Mouse (Mus musculus): ENCODE data around the gene Bicd2. TPM values are rescaled to one million over a fixed set of nuclear protein-coding genes. Genes with fewer than 3 reads are reported as not detected.

Bicd2 gene
- polyA plus RNA-seq, 1 experiment from 2014 or later = 5.8 TPM

DNA sequence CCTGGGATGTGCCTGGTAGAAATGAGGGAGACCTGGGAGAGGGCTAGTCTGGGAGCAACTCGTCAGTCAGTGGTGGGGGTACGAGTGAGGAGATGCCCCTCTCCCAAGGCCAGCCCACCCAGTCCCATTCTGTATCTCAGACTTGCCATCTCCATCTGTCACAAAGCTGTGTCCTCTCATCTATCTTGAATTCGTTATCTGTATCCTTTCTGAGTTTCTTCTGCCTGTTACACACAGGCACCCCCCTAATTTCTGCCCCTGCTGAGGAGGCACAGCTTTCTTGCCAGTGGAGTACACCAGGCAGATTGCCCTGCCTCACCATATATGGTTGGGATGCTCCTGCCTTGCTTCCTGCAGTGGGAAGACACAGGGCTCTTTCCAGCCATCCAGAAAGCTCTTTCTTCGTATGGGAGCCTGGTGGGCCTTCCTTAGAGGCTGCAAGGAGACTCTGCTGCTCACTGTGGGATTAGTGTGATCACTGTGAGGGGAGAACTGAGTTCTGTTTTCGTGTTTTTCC is 12.7 kb downstream of the Bicd2 start:
- no peak overlapping the region for H3K4me2 ChIP-seq (ENCODE audit: low read depth, low read length)
- no peak overlapping the region for H3K9ac ChIP-seq (replicated peaks)
- no peaks in the 10 kb centered on the region for H3K36me3 ChIP-seq (replicated peaks; ENCODE audit: insufficient read depth, low read length)
- WGBS (ENCODE audit: insufficient replicate concordance) = 79% methylated on average over 5 of the region's 5 CpGs
- H3K4me1 ChIP-seq (ENCODE audit: insufficient read depth) = peaks cover 23% of the 10 kb centered on the region
- DNase-seq = no peak
- H3K9me3 ChIP-seq (ENCODE audit: low read length) = no peaks in the 10 kb centered on the region
- no peak overlapping the region for H3K27ac ChIP-seq (ENCODE audit: low read depth)
- no peaks in the 10 kb centered on the region for H3K27me3 ChIP-seq (ENCODE audit: insufficient read depth, low read length)
- no peak overlapping the region for H3K4me3 ChIP-seq (ENCODE audit: low read depth, low read length)
- TF ChIP-seq CTCF (IDR thresholded peaks at IDR 0.05; ENCODE audit: low read depth) (no peak), EP300 (IDR thresholded peaks at IDR 0.05; ENCODE audit: low read depth) (no peak)
- ATAC-seq = no peak

DNA sequence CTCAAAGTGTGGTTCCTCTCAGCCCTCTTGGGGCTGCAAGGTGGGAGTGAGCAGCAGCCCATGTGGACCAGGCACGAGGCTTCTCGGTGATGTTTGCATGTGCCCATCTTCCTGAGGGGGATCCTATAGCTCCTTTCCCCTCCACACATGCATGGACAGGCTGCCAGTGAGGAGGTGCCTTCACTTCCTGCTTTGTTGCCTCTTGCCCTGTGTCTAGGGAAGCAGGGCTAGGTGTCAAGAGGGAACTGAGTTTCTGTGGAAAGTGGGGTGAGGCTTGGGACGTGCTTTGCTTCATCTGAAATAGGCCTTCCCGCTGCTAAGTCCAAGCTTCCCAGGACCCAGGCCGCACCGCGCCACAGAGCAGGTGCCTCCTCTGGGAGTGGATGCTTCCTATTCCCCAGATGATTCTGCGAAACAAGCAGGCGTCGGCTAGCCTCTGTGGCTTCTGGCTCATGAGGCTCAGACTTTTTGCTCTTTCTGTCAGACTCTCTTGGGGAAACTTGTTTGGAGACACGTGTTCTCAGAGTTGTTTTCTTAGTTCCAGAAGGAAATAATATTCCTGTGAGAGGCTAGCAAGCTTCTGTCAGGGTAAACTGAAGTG is 14.2 kb downstream of the Bicd2 start:
- Histone ChIP-seq H3K27ac (ENCODE audit: low read depth) (no peak overlapping the region), H3K4me1 (ENCODE audit: insufficient read depth) (peaks cover 19% of the 10 kb centered on the region), H3K36me3 (replicated peaks; ENCODE audit: insufficient read depth, low read length) (no peaks in the 10 kb centered on the region), H3K4me3 (ENCODE audit: low read depth, low read length) (no peak overlapping the region), H3K27me3 (ENCODE audit: insufficient read depth, low read length) (no peaks in the 10 kb centered on the region), H3K9me3 (ENCODE audit: low read length) (no peaks in the 10 kb centered on the region), H3K4me2 (ENCODE audit: low read depth, low read length) (no peak overlapping the region), H3K9ac (replicated peaks) (no peak overlapping the region)
- DNase-seq (no peak), ATAC-seq (no peak)
- WGBS (ENCODE audit: insufficient replicate concordance) = 79% methylated on average over 11 of the region's 11 CpGs
- TF ChIP-seq EP300 (IDR thresholded peaks at IDR 0.05; ENCODE audit: low read depth) (no peak), CTCF (IDR thresholded peaks at IDR 0.05; ENCODE audit: low read depth) (no peak)

DNA sequence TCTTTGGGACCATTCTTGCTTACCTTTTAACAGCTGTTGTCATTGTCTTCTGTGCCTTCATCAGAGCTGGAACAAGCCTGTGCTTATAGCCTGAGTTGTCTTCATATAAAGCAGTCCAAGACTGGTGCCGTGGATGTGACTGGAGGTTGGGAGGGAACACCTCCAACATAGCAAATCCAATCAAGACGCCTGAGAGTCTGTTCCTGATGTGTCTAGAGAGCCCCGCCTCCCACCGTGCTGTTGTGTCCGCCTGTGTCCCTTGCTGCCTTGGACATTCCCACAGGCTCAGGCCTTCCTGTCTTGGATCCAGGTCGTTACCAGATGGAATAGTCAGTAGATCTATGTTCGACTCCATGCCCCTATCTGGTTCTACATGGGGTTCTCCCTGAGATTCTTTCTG is 14.7 kb downstream of the Bicd2 start:
- H3K9ac ChIP-seq (replicated peaks) = no peak overlapping the region
- DNase-seq = no peak
- no peak overlapping the region for H3K4me2 ChIP-seq (ENCODE audit: low read depth, low read length)
- H3K4me1 ChIP-seq (ENCODE audit: insufficient read depth) = peaks cover 21% of the 10 kb centered on the region
- no peak for ATAC-seq
- no peaks in the 10 kb centered on the region for H3K27me3 ChIP-seq (ENCODE audit: insufficient read depth, low read length)
- WGBS (ENCODE audit: insufficient replicate concordance) = 82% methylated on average over 7 of the region's 7 CpGs
- no peaks in the 10 kb centered on the region for H3K36me3 ChIP-seq (replicated peaks; ENCODE audit: insufficient read depth, low read length)
- H3K4me3 ChIP-seq (ENCODE audit: low read depth, low read length) = no peak overlapping the region
- TF ChIP-seq EP300 (IDR thresholded peaks at IDR 0.05; ENCODE audit: low read depth) = no peak
- no peak for TF ChIP-seq CTCF (IDR thresholded peaks at IDR 0.05; ENCODE audit: low read depth)
- H3K9me3 ChIP-seq (ENCODE audit: low read length) = no peaks in the 10 kb centered on the region
- H3K27ac ChIP-seq (ENCODE audit: low read depth) = no peak overlapping the region

DNA sequence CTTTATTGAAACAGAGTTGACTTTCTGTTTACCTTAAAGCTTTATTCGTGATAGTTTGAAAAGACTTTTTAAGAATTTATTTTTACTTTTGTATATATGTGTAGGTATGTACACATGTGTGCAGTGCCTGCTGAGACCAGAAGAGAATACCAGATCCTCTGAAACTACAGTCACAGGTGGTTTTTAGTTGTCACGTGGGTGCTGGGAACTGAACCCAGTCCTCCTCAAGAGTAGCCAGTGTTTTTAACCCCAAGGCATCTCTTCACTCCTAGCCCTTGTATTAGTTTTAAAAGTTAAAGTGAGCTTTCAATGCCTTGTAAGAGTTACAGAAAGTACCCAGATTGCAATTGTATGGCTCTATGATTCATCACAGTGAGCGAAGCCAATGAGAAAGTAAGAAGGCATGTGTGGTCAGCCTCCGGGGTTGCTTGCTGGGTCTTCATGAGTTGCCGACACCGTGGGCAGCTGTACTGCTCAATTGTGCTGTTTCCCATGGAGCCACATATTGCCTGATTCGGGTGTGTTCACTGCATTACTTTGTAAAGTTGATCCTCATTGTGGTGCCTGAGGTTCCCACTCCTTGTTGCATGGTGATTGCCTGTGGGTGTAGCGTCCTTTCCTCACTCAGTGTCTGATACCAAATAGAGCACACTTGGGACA is 16.1 kb downstream of the Bicd2 start:
- H3K4me1 ChIP-seq (ENCODE audit: insufficient read depth) = peaks cover 21% of the 10 kb centered on the region
- no peak overlapping the region for H3K4me3 ChIP-seq (ENCODE audit: low read depth, low read length)
- no peak overlapping the region for H3K9ac ChIP-seq (replicated peaks)
- 89% methylated on average over 8 of the region's 8 CpGs for WGBS (ENCODE audit: insufficient replicate concordance)
- H3K27me3 ChIP-seq (ENCODE audit: insufficient read depth, low read length) = no peaks in the 10 kb centered on the region
- ATAC-seq (no peak), DNase-seq (no peak)
- H3K4me2 ChIP-seq (ENCODE audit: low read depth, low read length) = no peak overlapping the region
- H3K27ac ChIP-seq (ENCODE audit: low read depth) = no peak overlapping the region
- no peaks in the 10 kb centered on the region for H3K9me3 ChIP-seq (ENCODE audit: low read length)
- TF ChIP-seq EP300 (IDR thresholded peaks at IDR 0.05; ENCODE audit: low read depth) (no peak), CTCF (IDR thresholded peaks at IDR 0.05; ENCODE audit: low read depth) (no peak)
- no peaks in the 10 kb centered on the region for H3K36me3 ChIP-seq (replicated peaks; ENCODE audit: insufficient read depth, low read length)

DNA sequence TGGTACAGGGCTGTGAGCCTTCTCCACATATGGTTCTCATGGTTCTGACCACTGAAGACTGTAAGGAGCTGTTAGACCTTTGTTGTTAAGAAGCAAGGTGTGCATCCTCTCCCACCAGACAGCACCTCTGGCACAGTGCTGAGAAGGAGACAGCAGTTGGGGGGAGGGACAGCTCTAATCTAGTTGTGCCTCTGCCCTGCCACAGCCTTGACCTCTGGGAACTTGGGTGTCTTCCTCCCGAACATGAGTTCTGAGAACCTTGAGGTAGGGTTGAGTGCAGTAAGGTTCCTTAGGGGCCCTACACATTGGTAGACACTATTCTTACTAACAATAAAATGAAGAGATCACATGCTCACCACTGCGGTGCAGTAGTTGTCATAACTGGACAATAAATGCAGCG is 16.8 kb downstream of the Bicd2 start:
- 77% methylated on average over 3 of the region's 3 CpGs for WGBS (ENCODE audit: insufficient replicate concordance)
- Histone ChIP-seq H3K27me3 (ENCODE audit: insufficient read depth, low read length) (no peaks in the 10 kb centered on the region), H3K9ac (replicated peaks) (no peak overlapping the region), H3K4me2 (ENCODE audit: low read depth, low read length) (no peak overlapping the region), H3K9me3 (ENCODE audit: low read length) (no peaks in the 10 kb centered on the region), H3K4me1 (ENCODE audit: insufficient read depth) (peaks cover 21% of the 10 kb centered on the region), H3K36me3 (replicated peaks; ENCODE audit: insufficient read depth, low read length) (no peaks in the 10 kb centered on the region), H3K4me3 (ENCODE audit: low read depth, low read length) (no peak overlapping the region), H3K27ac (ENCODE audit: low read depth) (no peak overlapping the region)
- DNase-seq = no peak
- ATAC-seq = no peak
- TF ChIP-seq EP300 (IDR thresholded peaks at IDR 0.05; ENCODE audit: low read depth) = no peak
- no peak for TF ChIP-seq CTCF (IDR thresholded peaks at IDR 0.05; ENCODE audit: low read depth)

DNA sequence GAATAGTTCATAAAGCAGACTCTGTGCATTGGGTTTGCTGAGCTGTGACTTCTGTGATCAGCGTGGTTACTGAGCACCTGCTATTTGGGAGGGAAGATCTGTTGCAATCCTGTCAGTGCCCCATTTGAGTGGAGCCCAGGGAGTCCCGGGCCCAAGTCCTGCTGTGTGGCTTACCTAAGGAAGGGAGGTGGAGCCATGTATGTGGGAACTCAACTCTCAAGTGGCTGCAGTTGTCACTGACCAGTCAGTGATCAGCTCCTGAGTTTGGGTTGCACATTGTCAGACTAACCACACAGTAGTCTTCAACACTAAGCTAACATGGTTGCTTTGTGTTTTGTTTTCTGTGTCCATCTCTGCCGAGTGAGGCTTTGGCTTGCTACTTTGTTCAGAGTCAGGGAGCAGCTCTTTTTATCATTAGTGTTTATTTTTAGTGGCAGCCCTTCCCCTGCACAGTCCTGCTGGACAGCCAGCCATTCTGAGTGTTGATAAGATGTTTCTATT is 19.6 kb downstream of the Bicd2 start:
- H3K9me3 ChIP-seq (ENCODE audit: low read length) = no peaks in the 10 kb centered on the region
- no peak overlapping the region for H3K27ac ChIP-seq (ENCODE audit: low read depth)
- H3K4me1 ChIP-seq (ENCODE audit: insufficient read depth) = peaks cover 20% of the 10 kb centered on the region
- no peak for TF ChIP-seq CTCF (IDR thresholded peaks at IDR 0.05; ENCODE audit: low read depth)
- no peak for TF ChIP-seq EP300 (IDR thresholded peaks at IDR 0.05; ENCODE audit: low read depth)
- no peak overlapping the region for H3K4me3 ChIP-seq (ENCODE audit: low read depth, low read length)
- H3K27me3 ChIP-seq (ENCODE audit: insufficient read depth, low read length) = no peaks in the 10 kb centered on the region
- ATAC-seq (peak; percentile 36), DNase-seq (no peak)
- no peaks in the 10 kb centered on the region for H3K36me3 ChIP-seq (replicated peaks; ENCODE audit: insufficient read depth, low read length)
- no peak overlapping the region for H3K9ac ChIP-seq (replicated peaks)
- H3K4me2 ChIP-seq (ENCODE audit: low read depth, low read length) = no peak overlapping the region
- 11% methylated on average over 3 of the region's 3 CpGs for WGBS (ENCODE audit: insufficient replicate concordance)
